In the genomic region with DNA sequence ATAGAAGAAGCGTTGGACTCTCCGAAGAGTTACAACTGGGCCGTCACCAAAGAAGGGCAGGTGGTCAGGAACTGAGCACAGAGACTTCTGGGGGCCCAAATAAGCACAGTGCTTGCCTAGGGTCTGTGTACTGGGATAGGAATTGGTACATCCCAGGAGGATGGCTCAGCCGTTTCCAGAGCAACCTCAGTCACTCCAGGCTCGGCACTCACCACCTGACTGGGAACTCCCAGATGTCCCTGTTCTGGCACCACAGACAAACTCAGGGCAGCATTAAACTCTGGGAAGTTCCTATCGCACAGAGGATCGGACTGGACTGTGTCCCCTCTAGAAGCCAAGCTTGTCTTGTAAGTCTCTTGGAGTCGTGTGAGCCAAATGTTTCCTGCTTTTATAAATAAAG, we compare ENCODE assay signal across 9 mouse cellular contexts. TPM values are rescaled to one million over a fixed set of nuclear protein-coding genes. Genes with fewer than 3 reads are reported as not detected.
DNase-seq lines count a peak whose midpoint lies in the region; ATAC-seq and TF ChIP-seq lines count a peak whose summit lies in the region.
"Had no signal": no experiment of that assay in that cellular context is flagged by ENCODE, and none has a peak within 500 bp of the region (broad histone marks: within the 10 kb centered on the region; RNA-seq: fewer than 3 reads in every experiment).

No protein-coding gene starts in this region.

- peaks cover 20% of the 10 kb centered on the region for H3K36me3 ChIP-seq in neural tube, embryonic 12.5 days
- H3K36me3 ChIP-seq in liver, embryonic 15.5 days (replicated peaks) = peaks cover 19% of the 10 kb centered on the region

- intact Hi-C loops in gastrocnemius, adult 2 months (cut with DNase I) = loop anchor here (5.0 kb wide), 1 partner anchor 202 kb away; no protein-coding TSS in a partner anchor
- intact Hi-C loops in left cerebral cortex, postnatal 14 days (cut with DNase I) = loop anchor here (5.0 kb wide), 1 partner anchor 97 kb away; the partner anchor contains the start of gene Ddrgk1

- no peaks in the 10 kb centered on the region for H3K9me3 ChIP-seq in neural tube, embryonic 12.5 days
- no peaks in the 10 kb centered on the region for H3K9me3 ChIP-seq in liver, embryonic 15.5 days (replicated peaks)

- H3K4me3 ChIP-seq in gastrocnemius, adult 2 months = peak overlapping the region; percentile 87
- no peak overlapping the region for H3K4me3 ChIP-seq in neural tube, embryonic 12.5 days
- peak overlapping the region; percentile 86; the same call in 1 of the 2 replicates for H3K4me3 ChIP-seq in liver, embryonic 15.5 days (replicated peaks)

- TF ChIP-seq CTCF in gastrocnemius, adult 2 months (IDR thresholded peaks at IDR 0.05) = no peak

- H3K27ac ChIP-seq in gastrocnemius, adult 2 months = no peak overlapping the region
- H3K27ac ChIP-seq in neural tube, embryonic 12.5 days = no peak overlapping the region
- H3K27ac ChIP-seq in liver, embryonic 15.5 days (replicated peaks) = no peak overlapping the region

- ATAC-seq in neural tube, embryonic 12.5 days (ENCODE audit: low FRiP score, low read depth) = no peak
- ATAC-seq in liver, embryonic 15.5 days (ENCODE audit: insufficient read depth) = no peak
- no peak for ATAC-seq in monocyte, adult 5-6 weeks (replicated peaks; ENCODE audit: insufficient number of reproducible peaks, low FRiP score, low TSS enrichment, poor library complexity, severe bottlenecking)

- WGBS in neural tube, embryonic 12.5 days = 85% methylated on average over 8 of the region's 8 CpGs
- 79% methylated on average over 8 of the region's 8 CpGs for WGBS in liver, embryonic 15.5 days (ENCODE audit: insufficient replicate concordance)

- H3K4me2 ChIP-seq in neural tube, embryonic 12.5 days (replicated peaks) = peak overlapping the region; percentile 99
- peak overlapping the region; percentile 92 for H3K4me2 ChIP-seq in liver, embryonic 15.5 days

- no peaks in the 10 kb centered on the region for H3K27me3 ChIP-seq in neural tube, embryonic 12.5 days (replicated peaks)
- no peaks in the 10 kb centered on the region for H3K27me3 ChIP-seq in liver, embryonic 15.5 days

- 0 out of 2 replicates have a peak overlapping the region, but pooled peaks have one; percentile 87 for H3K9ac ChIP-seq in neural tube, embryonic 12.5 days
- H3K9ac ChIP-seq in liver, embryonic 15.5 days = no peak overlapping the region

- H3K4me1 ChIP-seq in neural tube, embryonic 12.5 days = peaks cover 20% of the 10 kb centered on the region
- peaks cover 33% of the 10 kb centered on the region for H3K4me1 ChIP-seq in liver, embryonic 15.5 days (replicated peaks)

- no peak for DNase-seq in gastrocnemius, adult 2 months
- no peak for DNase-seq in gastrocnemius, postnatal 4 days (ENCODE audit: low spot score in 2 of 2)
- DNase-seq in neural tube, embryonic 10.5 days (ENCODE audit: extremely low spot score, low spot score) = no peak
- DNase-seq in left cerebral cortex, postnatal 14 days (ENCODE audit: low spot score in 2 of 2) = no peak
- DNase-seq in right cerebral cortex, adult 2 months (ENCODE audit: low spot score in 2 of 2) = no peak

RNA-seq across cellular contexts. Expression of gene Mrps26, which starts 1.4 kb away (rescaled TPM):
- total RNA-seq in gastrocnemius, adult 2 months (2021) = 10 to 100 TPM; 44.7 to 53.9 TPM
- 10 to 100 TPM; 51.9 to 60.9 TPM for total RNA-seq in gastrocnemius, postnatal 4 days (2021)
- polyA plus RNA-seq in neural tube, embryonic 12.5 days (2016; fragmentation: Nextera tagmentation; extraction: Ambion mirVana) = 77.7 and 80.8 TPM in 2 replicates
- polyA plus RNA-seq in liver, embryonic 15.5 days (2015; fragmentation: Nextera tagmentation; extraction: Ambion mirVana) = 40.3 and 41.1 TPM in 2 replicates
- 12.2 to 32.6 TPM (median 25.0 TPM) in 3 replicates for total RNA-seq in monocyte, adult 5-6 weeks (2017)
- total RNA-seq in left cerebral cortex, postnatal 14 days (2021) = 10 to 100 TPM; 72.2 to 75.8 TPM

RNA-seq across cellular contexts. Expression of gene Oxt, which starts 11.0 kb away (rescaled TPM):
- total RNA-seq in gastrocnemius, adult 2 months (2021) = not detected
- total RNA-seq in gastrocnemius, postnatal 4 days (2021) = not detected
- polyA plus RNA-seq in neural tube, embryonic 12.5 days (2016; fragmentation: Nextera tagmentation; extraction: Ambion mirVana) = not detected in 2 replicates
- polyA plus RNA-seq in liver, embryonic 15.5 days (2015; fragmentation: Nextera tagmentation; extraction: Ambion mirVana) = not detected in 2 replicates
- not detected in 3 replicates for total RNA-seq in monocyte, adult 5-6 weeks (2017)
- total RNA-seq in left cerebral cortex, postnatal 14 days (2021) = 1 to 10 TPM in 1 of 2 experiments, not detected in 1; 1.5 TPM
- polyA plus RNA-seq: erythroblast, embryonic 14.5 days had no signal

RNA-seq across cellular contexts. Expression of gene Avp, which starts 17.4 kb away (rescaled TPM):
- not detected for total RNA-seq in gastrocnemius, adult 2 months (2021)
- total RNA-seq in gastrocnemius, postnatal 4 days (2021) = not detected
- not detected in 2 replicates for polyA plus RNA-seq in neural tube, embryonic 12.5 days (2016; fragmentation: Nextera tagmentation; extraction: Ambion mirVana)
- not detected in 2 replicates for polyA plus RNA-seq in liver, embryonic 15.5 days (2015; fragmentation: Nextera tagmentation; extraction: Ambion mirVana)
- not detected in 3 replicates for total RNA-seq in monocyte, adult 5-6 weeks (2017)
- total RNA-seq in left cerebral cortex, postnatal 14 days (2021) = 10 to 100 TPM in 1 of 2 experiments, under 1 TPM in 1; 0.68 to 21.7 TPM
- polyA plus RNA-seq: erythroblast, embryonic 14.5 days had no signal
